Mouse (Mus musculus) right cerebral cortex, postnatal 10 days (tissue): ENCODE data around the gene Sft2d2.

Experiments
- DNase-seq, 2 experiments: peaks; one replicate each; pipeline ENCODE4 v3.0.0; 2021; ENCODE audit warnings: low spot score in 2 of 2

Sft2d2 gene

GRCm38 (mm10) chr1:165193880-165194661, at the start of gene Sft2d2:
Gene Sft2d2 (minus strand): TSS chr1:165194438.
- DNase-seq, result peak; percentile 82 to 83

- peak; percentile 99 for DNase-seq
Measured at GRCm38 (mm10) chr1:165236321-165237298, 42.4 kb upstream of the Sft2d2 start, which contains the start of gene Tiprl. Gene Tiprl (minus strand): TSS chr1:165236996.

- no peak for DNase-seq
Measured at GRCm38 (mm10) chr1:165235846-165236245, 41.6 kb upstream of the Sft2d2 start.

- peak in 1 of 2 experiments; percentile 15 for DNase-seq
Measured at GRCm38 (mm10) chr1:165233806-165234205, 39.6 kb upstream of the Sft2d2 start.

GRCm38 (mm10) chr1:165230691-165231090, 36.5 kb upstream of the Sft2d2 start:
- no peak for DNase-seq

GRCm38 (mm10) chr1:165229577-165229976, 35.3 kb upstream of the Sft2d2 start:
- no peak for DNase-seq

DNA sequence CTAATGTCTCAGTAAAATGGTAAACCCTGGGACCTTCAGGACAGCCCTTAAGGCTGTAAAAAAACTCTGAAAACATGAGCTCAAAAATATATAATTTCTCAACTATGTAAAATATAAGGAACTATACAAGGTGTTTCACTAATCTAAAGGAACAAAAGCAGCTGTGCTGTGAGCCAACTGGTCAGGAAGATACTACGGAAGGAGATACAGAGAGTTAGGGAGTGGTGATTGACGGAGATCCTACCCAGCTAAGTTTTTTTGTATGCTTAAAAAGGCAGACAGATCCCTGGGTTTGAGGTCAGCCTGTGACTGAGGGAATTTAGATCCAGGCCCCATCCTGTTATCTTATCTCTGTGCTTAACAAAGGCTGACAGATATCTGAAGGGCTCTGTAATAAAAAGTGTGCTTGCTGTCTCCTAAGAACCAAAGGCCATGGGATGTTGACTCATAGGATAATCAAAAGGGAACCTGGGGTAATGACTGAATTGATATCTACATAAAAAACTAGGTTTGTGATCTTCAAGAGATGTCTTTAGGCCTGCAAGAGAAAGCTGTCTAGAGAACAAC, 22.9 kb upstream of the Sft2d2 start:
- no peak for DNase-seq

GRCm38 (mm10) chr1:165215831-165216230, 21.6 kb upstream of the Sft2d2 start:
- DNase-seq, result no peak

DNA sequence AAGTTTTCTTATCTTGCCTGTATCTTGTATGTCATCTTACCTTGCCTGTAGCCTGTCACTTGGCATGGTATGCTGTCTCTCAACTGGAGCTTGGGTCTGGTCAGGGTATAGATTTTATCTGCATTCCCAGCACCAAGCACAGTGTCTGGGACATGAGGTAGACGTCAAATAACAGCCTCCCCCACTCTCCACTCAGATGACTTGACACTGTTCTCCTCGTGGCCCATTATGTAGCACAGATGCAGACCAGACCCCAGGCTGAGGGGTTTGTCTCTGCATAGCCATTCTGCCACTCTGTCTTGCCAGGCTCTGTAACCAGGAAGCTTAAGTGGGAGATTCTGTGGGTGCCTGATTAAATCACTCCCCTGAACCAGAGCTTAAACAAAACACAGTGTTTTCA, 11.4 kb upstream of the Sft2d2 start:
- DNase-seq, result no peak

DNA sequence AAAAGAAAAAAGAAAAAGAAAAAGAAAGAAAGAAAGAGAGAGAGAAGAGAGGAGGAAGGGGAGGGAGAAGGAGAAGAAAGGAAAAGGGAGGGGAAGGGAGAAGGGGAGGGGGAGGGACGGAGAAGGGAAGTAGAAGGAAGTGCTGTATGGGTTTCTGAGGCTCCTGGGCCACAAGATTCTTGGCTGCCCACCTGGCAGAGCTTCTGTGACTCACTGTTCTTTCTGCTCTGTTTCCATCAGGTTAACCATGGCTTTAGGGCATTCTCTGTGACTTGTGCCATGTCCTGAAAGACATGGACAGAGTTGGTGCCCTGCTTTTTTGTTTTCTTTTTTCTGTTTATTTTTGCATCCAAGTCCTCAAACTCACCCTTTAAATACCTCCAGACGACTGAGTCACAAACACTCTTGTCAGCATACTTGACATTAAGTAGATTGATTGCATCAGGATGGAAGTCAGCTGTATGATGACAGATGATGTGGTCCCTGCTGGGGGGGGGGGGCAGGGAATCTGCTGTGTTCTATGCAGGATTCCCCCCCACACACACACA, 9.3 kb upstream of the Sft2d2 start:
- no peak for DNase-seq

- DNase-seq, result no peak
Measured at GRCm38 (mm10) chr1:165201445-165202012, 7.3 kb upstream of the Sft2d2 start.

- no peak for DNase-seq
Measured at GRCm38 (mm10) chr1:165200748-165201147, 6.5 kb upstream of the Sft2d2 start.

DNA sequence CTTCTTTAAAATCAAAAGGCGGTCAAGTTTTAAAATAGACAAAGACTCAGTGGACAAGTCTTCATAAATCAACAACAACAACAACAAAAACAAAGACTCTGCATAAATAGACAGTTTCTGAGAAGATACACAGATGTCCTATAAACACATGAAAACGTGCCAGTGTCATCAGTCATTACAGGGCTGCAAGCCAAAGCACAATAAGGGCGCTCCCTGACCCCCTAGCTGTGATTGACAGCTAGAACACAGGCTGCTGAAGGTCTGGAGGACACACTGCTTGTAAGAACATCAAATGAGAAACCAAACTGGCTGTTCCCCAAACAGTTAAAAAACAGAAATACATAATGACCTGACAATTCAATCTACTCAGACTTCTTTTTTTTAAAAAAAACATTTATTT, 5.4 kb upstream of the Sft2d2 start:
- no peak for DNase-seq

DNA sequence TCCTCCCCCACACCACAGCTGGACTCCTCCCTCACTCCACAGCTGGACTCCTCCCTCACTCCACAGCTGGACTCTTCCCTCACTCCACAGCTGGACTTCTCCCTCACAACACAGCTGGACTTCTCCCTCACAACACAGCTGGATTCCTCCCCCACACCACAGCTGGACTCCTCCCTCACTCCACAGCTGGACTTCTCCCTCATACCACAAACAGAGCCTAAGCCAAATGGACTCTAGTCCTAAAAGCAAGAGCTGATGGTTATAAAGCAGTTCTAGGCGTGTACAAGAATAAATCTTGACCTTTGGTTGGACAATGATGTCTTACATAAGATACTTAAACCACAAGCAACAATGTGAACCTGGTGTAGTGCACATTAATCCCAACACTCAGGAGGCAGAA, 4.7 kb upstream of the Sft2d2 start:
- no peak for DNase-seq

DNA sequence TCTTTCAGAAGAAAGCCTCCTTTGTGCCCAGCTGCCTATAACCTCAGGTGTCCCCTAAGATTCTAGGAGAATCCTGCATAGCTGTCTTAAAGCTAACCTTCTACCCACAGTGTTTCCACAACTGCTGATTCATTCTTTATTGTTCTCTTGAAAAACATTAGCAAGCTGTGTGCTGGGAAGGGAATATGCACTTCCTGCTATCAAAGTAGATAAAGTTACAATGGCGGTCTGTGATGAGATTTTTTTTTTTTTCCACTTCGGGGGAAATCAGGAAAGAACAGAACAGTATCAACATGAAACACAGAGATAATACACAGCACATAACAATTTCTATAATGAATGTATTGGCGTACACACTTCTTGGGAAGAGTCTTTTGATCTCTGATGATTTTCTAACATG, 3.6 kb upstream of the Sft2d2 start:
- no peak for DNase-seq

- no peak for DNase-seq
Measured at GRCm38 (mm10) chr1:165195396-165195960, 1.2 kb upstream of the Sft2d2 start.

DNA sequence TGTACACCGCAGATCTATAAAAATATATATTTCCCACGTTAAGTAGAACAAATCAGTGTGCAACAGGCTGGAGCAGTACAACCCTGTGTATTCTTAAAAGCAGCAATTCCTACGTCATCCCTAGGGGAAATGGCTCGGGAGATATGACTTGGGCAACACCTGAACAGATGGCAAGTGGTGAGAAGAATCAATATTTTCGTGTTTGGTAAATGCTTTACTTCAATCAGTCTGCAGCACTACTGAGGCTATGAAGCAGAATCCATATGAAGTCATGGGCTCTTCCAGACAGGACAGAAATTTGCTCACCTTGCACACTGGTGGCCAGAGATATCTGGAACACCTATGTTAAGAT, 400 bp upstream of the Sft2d2 start:
- DNase-seq, result no peak

- DNase-seq, result no peak
Measured at GRCm38 (mm10) chr1:165193426-165193825, 812 bp downstream of the Sft2d2 start.

- no peak for DNase-seq
Measured at GRCm38 (mm10) chr1:165192714-165193264, 1.4 kb downstream of the Sft2d2 start.

DNA sequence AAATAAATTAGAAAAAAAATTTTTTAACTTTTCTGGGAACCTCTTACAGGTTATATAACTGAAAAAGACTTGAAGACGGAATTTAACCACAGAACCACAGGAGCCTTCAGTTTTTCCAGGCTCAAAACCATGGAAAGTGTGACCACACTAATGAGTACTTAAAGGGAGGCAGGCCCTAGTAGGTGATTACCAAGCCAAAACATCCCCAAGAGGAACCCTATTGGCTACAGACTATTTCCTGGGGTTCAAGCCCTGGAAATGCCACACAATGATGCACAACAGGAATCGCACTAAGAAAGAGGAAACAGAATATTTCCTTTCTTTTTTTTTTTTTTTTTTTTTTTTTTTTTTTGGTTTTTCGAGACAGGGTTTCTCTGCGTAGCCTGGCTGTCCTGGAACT, 2.1 kb downstream of the Sft2d2 start:
- DNase-seq, result no peak

DNA sequence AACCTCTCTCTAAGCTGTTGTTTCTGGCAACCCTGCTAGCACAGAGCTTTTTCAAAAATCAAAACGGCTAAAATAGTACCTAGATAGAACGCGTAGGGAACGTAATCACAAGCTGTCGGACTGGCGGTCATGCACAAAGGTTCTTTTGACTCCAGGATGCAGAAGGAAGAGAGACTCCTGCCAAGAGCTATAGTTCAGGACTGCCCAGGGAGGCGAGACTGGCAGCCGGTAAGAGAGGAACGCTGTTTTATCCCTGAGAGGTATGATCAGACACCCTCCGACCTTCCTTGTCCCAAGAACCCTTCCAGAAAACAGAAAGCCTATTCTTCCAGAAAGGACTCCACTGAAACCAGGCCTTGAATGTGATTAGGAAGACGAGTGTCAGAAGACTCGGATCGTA, 2.6 kb downstream of the Sft2d2 start:
- no peak for DNase-seq
